Mouse (Mus musculus) left cerebral cortex, postnatal 25 days (tissue): ENCODE data around the gene Sftpa1. TPM values are rescaled to one million over a fixed set of nuclear protein-coding genes. Genes with fewer than 3 reads are reported as not detected.

Source experiments
- DNase-seq, 2 experiments: peaks; one replicate each; pipeline ENCODE4 v3.0.0; 2022; ENCODE audit warnings: low spot score in 2 of 2, mixed read lengths in 1 of 2
- intact Hi-C: fragments of 180-260 bp; cut with DNase I; formaldehyde crosslinking; loops from one replicate; pipeline ENCODE4 v1.15.1; 2025
- total RNA-seq, 2 experiments: library from RNA; stranded (reverse); gene quantifications; 2 replicates each; pipeline ENCODE4 v1.2.3; 2021

Sftpa1 gene
- total RNA-seq, 2 experiments from 2014 or later = not detected

GRCm38 (mm10) chr14:41151220-41151898, 19.8 kb downstream of the Sftpa1 start, which contains the start of gene Mbl1:
TSS of gene Mbl1 (plus strand) at chr14:41151458.
- no peak for DNase-seq
- intact Hi-C loops = no loop called here

GRCm38 (mm10) chr14:41160076-41160475, 28.5 kb downstream of the Sftpa1 start:
- no peak for DNase-seq
- intact Hi-C loops = no loop called here

GRCm38 (mm10) chr14:41160743-41161142, 29.2 kb downstream of the Sftpa1 start:
- DNase-seq = no peak
- intact Hi-C loops = no loop called here

- peak; percentile 11 to 38 for DNase-seq
- intact Hi-C loops = loop anchor here (1.0 to 2.0 kb wide), 2 partner anchors 34 to 68 kb away; no protein-coding TSS in a partner anchor
These were observed 31.1 kb downstream of the Sftpa1 start for GRCm38 (mm10) chr14:41162663-41163062.

- intact Hi-C loops = no loop called here
- no peak for DNase-seq
These were observed 35.7 kb downstream of the Sftpa1 start for GRCm38 (mm10) chr14:41167278-41167677.

GRCm38 (mm10) chr14:41168567-41168966, 37.0 kb downstream of the Sftpa1 start:
- no peak for DNase-seq
- intact Hi-C loops = no loop called here

- DNase-seq = no peak
- intact Hi-C loops = no loop called here
These were observed 38.9 kb downstream of the Sftpa1 start for GRCm38 (mm10) chr14:41170514-41170913.

- intact Hi-C loops = no loop called here
- DNase-seq = no peak
These were observed 43.2 kb downstream of the Sftpa1 start for GRCm38 (mm10) chr14:41174802-41175201.

GRCm38 (mm10) chr14:41185059-41185821, 53.7 kb downstream of the Sftpa1 start, which contains the start of gene Sftpd:
TSS of gene Sftpd (minus strand) at chr14:41185149.
- no peak for DNase-seq
- intact Hi-C loops = no loop called here

Other genes with a start within 250 kb of the Sftpa1 start
- gene Sh2d4b, start 238.5 kb upstream of the Sftpa1 start, total RNA-seq = 1 to 10 TPM; 2.9 to 4.4 TPM
- gene Tspan14, start 165.0 kb upstream of the Sftpa1 start, total RNA-seq = 10 to 100 TPM; 58.1 to 61.8 TPM
- gene Fam213a, start 118.0 kb upstream of the Sftpa1 start, total RNA-seq = 100 to 1,000 TPM; 115 to 120 TPM
- gene Dydc2, start 62.6 kb upstream of the Sftpa1 start, total RNA-seq = under 1 TPM; 0.62 to 0.85 TPM
- gene Dydc1, start 58.9 kb upstream of the Sftpa1 start, total RNA-seq = not detected
- gene Mat1a, start 26.7 kb upstream of the Sftpa1 start, total RNA-seq = not detected
- not detected for gene Mbl1, start 19.7 kb downstream of the Sftpa1 start, total RNA-seq
- not detected for gene Sftpd, start 53.4 kb downstream of the Sftpa1 start, total RNA-seq
- under 1 TPM; 0.23 to 0.73 TPM for gene Gm2832, start 147.0 kb downstream of the Sftpa1 start, total RNA-seq
- gene Gm5798, start 216.8 kb downstream of the Sftpa1 start, total RNA-seq = not detected